Mouse (Mus musculus) liver, embryonic 15.5 days (tissue): ENCODE data around the gene Samd4. TPM values are rescaled to one million over a fixed set of nuclear protein-coding genes. Genes with fewer than 3 reads are reported as not detected.
A peak's percentile ranks its signal among the peaks of the same experiment; 100 is the strongest.

Source experiments
- ATAC-seq: fragments of 200-750 bp; cut with Nextera tagmentation; 2 replicates; pipeline ENCODE4 v1.8.0; 2017; ENCODE audit warnings: moderate number of reproducible peaks, mild to moderate bottlenecking, moderate library complexity; ENCODE audit not compliant: insufficient read depth
- H3K27ac ChIP-seq: fragments of 300-500 bp; sonication (generic); replicated peaks from 2 replicates; pipeline ENCODE4 v1.5.1; 2015; ENCODE audit warnings: mild to moderate bottlenecking, inconsistent platforms
- H3K27me3 ChIP-seq: fragments of 300-500 bp; sonication (generic); 2 replicates; pipeline ENCODE4 v1.6.1; 2015; ENCODE audit warnings: mild to moderate bottlenecking, inconsistent platforms
- H3K36me3 ChIP-seq: fragments of 300-500 bp; sonication (generic); replicated peaks from 2 replicates; pipeline ENCODE4 v1.6.1; 2015; ENCODE audit warnings: moderate library complexity, mild to moderate bottlenecking, inconsistent platforms
- H3K4me1 ChIP-seq: fragments of 300-500 bp; sonication (generic); replicated peaks from 2 replicates; pipeline ENCODE4 v1.6.1; 2015; ENCODE audit warnings: inconsistent platforms
- H3K4me2 ChIP-seq: fragments of 300-500 bp; sonication (generic); 2 replicates; pipeline ENCODE4 v1.6.1; 2015; ENCODE audit warnings: moderate library complexity, mild to moderate bottlenecking, inconsistent platforms
- H3K4me3 ChIP-seq: fragments of 300-500 bp; sonication (generic); replicated peaks from 2 replicates; pipeline ENCODE4 v1.5.1; 2015; ENCODE audit warnings: mild to moderate bottlenecking, inconsistent platforms
- H3K9ac ChIP-seq: fragments of 300-500 bp; sonication (generic); 2 replicates; pipeline ENCODE4 v1.6.1; 2015; ENCODE audit warnings: moderate library complexity, mild to moderate bottlenecking, inconsistent platforms
- H3K9me3 ChIP-seq: fragments of 300-500 bp; sonication (generic); replicated peaks from 2 replicates; pipeline ENCODE4 v1.6.1; 2016; ENCODE audit warnings: inconsistent platforms
- WGBS: fragments of 180-500 bp; shearing (Covaris S2); methylation state at CpG from one replicate; pipeline ENCODE4 v1.1.7; 2015; ENCODE audit warnings: mixed read lengths; ENCODE audit not compliant: insufficient replicate concordance; 5-methylcytosine and 5-hydroxymethylcytosine counted together
- polyA plus RNA-seq: library from polyadenylated mRNA; unstranded; fragments of >200 nt; fragmentation: Nextera tagmentation; extraction: Ambion mirVana; gene quantifications from 2 replicates; pipeline ENCODE4 v1.2.1, GENCODE M21; 2015

Samd4 gene
- polyA plus RNA-seq, 1 experiment from 2014 or later, result 0.59 TPM

DNA sequence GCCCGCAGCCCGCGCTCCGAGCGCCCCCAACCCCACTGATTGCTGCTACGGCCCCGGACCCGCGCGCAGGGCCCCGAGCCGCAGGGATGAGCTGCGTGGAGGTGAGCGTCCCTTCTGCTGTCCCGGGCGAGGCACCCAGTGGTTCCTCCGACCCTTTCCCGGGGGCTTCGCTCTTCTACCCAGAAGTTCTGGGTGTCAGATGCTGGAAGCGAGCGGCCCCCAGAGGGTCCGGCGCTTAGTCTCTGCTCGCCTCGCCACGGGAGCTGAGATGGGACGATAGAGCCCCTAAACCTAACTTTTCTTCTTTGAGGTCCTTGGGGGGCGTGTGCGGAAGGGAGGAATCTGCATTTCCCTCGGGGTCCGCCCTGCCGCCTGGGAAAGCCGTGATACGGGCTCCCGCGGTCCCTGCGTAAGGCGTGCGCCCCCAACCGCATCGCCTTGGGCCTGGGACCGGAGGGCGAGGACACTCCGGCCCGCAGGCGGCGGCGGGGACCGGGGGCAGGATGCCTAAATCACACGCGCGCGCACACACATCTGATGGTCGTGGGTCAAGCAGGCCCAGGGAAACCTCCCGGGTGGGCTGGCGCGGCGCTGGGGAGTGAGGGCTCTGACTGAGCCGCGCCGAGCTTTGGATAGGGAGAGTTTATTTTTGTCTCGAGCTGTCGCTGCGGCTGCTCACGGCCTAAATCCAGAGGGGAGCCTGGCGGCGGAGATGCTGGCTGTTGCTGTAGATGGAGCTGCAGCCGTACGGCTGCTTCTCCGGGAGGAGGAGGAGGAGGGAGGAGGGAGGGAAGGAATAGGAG is 615 bp downstream of the Samd4 start:
- ATAC-seq, result no peak
- Histone ChIP-seq H3K27me3 (peaks cover 85% of the 10 kb centered on the region), H3K9ac (no peak overlapping the region), H3K27ac (0 out of 2 replicates have a peak overlapping the region, but pooled peaks have one; percentile 6), H3K4me3 (peak overlapping the region; percentile 51), H3K36me3 (no peaks in the 10 kb centered on the region), H3K4me1 (peaks cover 14% of the 10 kb centered on the region), H3K4me2 (peak overlapping the region; percentile 70), H3K9me3 (no peaks in the 10 kb centered on the region)
- WGBS, result under 1% methylated on average over 69 of the region's 70 CpGs

DNA sequence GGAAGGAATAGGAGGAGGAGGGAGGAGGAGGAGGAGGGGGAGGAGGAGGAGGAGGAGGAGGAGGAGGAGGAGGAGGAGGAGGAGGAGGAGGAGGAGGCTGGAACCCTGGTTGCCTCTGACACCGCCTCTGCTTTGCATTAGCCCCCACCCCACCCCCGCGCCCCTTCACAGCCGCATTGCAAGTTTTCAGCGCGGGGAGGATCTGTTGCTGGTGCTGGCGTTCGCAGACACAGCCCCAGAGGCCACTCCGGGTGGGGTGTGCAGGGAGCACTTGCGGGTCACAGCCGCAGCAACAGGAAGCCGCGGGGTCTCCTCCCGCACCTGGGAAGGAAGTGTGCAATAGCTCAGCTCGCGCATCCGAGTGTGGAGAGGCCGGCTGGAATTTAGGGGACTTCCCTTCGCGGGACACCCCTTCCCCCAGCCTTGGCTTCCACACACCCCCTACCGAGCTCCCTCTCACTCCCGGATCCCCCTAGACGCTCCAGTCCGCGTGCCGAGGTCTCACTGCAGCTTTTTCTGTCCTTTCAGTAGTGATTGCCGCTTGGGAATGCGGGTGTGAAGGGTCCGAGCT is 1.3 kb downstream of the Samd4 start:
- peaks cover 85% of the 10 kb centered on the region for H3K27me3 ChIP-seq
- H3K4me2 ChIP-seq, result peak overlapping the region; percentile 70
- peaks cover 14% of the 10 kb centered on the region for H3K4me1 ChIP-seq
- no peak overlapping the region; the same call in 1 of the 2 replicates for H3K9ac ChIP-seq
- WGBS, result under 1% methylated on average over 27 of the region's 29 CpGs
- peak overlapping the region; percentile 48 for H3K4me3 ChIP-seq
- no peaks in the 10 kb centered on the region for H3K9me3 ChIP-seq
- H3K27ac ChIP-seq, result no peak overlapping the region
- ATAC-seq, result no peak
- no peaks in the 10 kb centered on the region for H3K36me3 ChIP-seq

DNA sequence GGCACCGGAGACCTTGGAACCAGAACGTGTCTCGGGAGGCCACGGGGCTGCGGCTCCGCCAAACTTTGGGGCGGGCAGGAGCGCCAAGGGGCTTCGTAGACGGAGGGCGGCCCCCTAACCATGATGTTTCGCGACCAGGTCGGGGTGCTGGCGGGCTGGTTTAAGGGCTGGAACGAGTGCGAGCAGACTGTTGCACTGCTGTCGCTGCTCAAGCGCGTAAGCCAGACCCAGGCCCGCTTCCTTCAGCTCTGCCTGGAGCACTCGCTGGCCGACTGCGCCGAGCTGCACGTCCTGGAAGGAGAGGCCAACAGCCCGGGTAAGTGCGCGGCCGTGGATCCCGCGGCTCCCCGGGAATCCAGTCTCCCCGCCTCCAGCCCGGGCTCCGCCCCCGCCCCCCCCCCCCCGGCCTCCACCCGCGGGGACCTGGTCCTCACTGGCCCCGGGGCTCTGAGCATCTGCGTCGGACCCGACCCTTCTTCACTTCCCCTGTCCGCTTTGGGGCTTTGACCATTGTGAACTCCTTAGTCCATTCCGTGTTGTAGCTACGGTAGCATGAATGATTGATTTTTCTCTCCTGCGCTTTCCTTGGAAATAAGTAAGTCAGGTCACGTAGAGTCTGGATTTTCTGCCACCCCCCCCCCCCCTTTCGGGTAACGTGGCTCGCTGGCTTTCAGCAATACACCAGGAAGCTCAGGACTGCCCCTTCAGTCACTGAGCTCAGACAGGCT is 2.2 kb downstream of the Samd4 start:
- H3K9ac ChIP-seq, result no peak overlapping the region
- peak overlapping the region; percentile 48 for H3K4me3 ChIP-seq
- H3K36me3 ChIP-seq, result no peaks in the 10 kb centered on the region
- H3K9me3 ChIP-seq, result no peaks in the 10 kb centered on the region
- WGBS, result under 1% methylated on average over 47 of the region's 52 CpGs
- peak overlapping the region; percentile 70 for H3K4me2 ChIP-seq
- no peak for ATAC-seq
- H3K27ac ChIP-seq, result no peak overlapping the region
- peaks cover 14% of the 10 kb centered on the region for H3K4me1 ChIP-seq
- H3K27me3 ChIP-seq, result peaks cover 82% of the 10 kb centered on the region

DNA sequence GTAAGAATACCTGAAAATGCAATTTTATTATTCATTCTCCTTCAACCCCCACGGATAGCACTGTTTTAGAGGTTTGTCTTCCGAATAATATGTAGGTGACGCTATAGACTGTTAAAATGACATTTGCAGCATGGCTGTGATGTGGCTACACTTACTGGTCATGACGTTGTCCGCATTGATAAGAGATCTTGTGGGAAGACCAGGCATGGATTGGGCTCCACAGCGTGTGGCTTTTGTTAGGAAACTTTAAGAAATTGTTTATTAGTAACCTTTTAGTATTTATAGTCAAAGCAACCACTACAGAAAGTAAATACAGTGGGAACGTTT is 2.7 kb downstream of the Samd4 start:
- WGBS, result 3% methylated on average over 7 of the region's 7 CpGs
- peak overlapping the region; percentile 70 for H3K4me2 ChIP-seq
- H3K9me3 ChIP-seq, result no peaks in the 10 kb centered on the region
- H3K4me1 ChIP-seq, result peaks cover 14% of the 10 kb centered on the region
- peaks cover 79% of the 10 kb centered on the region for H3K27me3 ChIP-seq
- no peak overlapping the region for H3K27ac ChIP-seq
- H3K36me3 ChIP-seq, result no peaks in the 10 kb centered on the region
- no peak for ATAC-seq
- H3K4me3 ChIP-seq, result peak overlapping the region; percentile 48; the same call in 1 of the 2 replicates
- no peak overlapping the region for H3K9ac ChIP-seq

DNA sequence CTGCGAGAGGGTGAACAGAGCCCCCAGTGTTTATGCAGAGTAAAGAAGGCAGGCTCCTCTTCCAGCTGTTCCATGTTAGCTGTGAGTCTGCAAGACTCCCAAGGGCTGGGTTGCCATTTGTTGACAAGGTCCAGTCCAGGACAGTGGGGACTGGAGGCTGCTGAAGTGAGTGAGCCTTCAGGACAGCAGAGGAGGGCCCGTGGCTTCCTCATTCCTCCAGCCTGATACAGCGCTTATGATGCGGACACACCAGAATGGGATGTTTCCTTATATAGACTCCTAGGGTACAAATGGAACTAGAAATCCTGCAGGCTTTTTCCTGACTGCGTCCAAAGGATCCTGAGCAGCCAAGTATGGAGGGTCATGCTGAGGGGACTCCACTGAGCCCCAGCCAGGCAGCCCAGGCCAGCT is 3.2 kb downstream of the Samd4 start:
- Histone ChIP-seq H3K4me1 (peaks cover 14% of the 10 kb centered on the region), H3K27me3 (peaks cover 74% of the 10 kb centered on the region), H3K9ac (no peak overlapping the region), H3K27ac (no peak overlapping the region), H3K4me2 (no peak overlapping the region), H3K9me3 (no peaks in the 10 kb centered on the region), H3K36me3 (no peaks in the 10 kb centered on the region), H3K4me3 (no peak overlapping the region)
- ATAC-seq, result peak; percentile 26; the same call in 1 of the 2 replicates
- WGBS, result 18% methylated on average over 5 of the region's 5 CpGs

DNA sequence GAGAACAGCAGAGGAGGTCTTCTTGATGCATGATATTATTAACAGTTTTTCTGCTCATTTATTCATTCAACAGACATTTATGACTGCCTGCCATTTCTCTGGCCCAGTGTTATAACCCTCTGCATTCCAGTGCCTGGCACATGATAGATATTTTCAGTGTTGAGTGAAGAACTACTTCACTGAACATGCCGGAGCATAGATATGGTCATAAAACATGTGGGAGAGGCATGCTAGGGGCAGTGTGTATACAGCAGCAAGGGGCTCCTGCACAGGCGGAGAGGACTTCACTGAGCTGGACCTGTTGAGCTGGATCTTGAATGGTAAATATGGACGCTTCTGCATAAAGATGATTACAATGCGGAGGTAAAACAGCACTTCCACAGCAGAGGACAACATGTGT is 6.4 kb downstream of the Samd4 start:
- ATAC-seq, result no peak
- no peak overlapping the region for H3K4me2 ChIP-seq
- peaks cover 6% of the 10 kb centered on the region; the same call in 1 of the 2 replicates for H3K4me1 ChIP-seq
- WGBS, result 68% methylated on average over 4 of the region's 4 CpGs
- H3K36me3 ChIP-seq, result no peaks in the 10 kb centered on the region
- no peak overlapping the region for H3K4me3 ChIP-seq
- H3K9me3 ChIP-seq, result no peaks in the 10 kb centered on the region
- H3K27ac ChIP-seq, result no peak overlapping the region
- H3K27me3 ChIP-seq, result peaks cover 42% of the 10 kb centered on the region
- H3K9ac ChIP-seq, result no peak overlapping the region

DNA sequence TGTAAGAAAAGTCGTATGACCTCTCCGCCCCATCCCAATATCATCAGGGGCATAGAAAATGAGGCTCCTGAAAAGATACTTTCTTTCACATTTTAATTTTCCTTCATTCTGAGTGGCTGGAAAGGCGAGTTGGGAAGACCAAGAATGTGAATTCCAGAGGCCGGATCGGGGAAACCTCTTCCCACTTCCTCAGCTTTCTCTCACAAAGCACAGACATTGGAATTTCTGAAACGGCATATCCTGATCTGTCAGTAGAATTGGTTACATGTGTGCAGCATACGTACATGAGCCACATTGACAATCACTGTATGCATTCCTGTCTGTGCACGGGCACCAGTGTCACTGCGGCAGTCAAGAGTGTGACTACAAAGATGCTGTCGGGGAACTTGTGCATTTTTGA is 11.3 kb downstream of the Samd4 start:
- no peak overlapping the region for H3K4me2 ChIP-seq
- 74% methylated on average over 10 of the region's 10 CpGs for WGBS

DNA sequence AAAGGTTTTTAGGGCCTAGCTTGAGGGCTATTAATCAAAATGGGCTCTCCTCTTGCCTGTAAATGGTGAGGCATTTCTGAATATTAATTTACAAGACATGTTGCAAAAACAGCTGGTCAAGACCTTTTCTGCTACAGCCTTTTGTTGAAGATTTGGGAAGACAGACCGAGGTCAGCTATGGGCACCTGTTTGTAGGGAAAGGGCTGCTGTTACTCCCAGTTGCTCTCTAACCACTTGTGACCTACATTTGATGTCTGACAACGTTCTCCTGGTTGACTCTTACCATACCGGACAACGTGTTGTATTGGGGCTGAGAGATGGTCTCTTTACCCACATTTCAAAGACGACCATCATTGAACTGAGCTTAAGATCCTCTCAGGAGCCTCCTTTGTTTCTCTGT is 15.3 kb downstream of the Samd4 start:
- 60% methylated on average over 5 of the region's 5 CpGs for WGBS
- Histone ChIP-seq H3K4me2 (no peak overlapping the region), H3K9me3 (no peaks in the 10 kb centered on the region), H3K4me1 (no peaks in the 10 kb centered on the region), H3K9ac (no peak overlapping the region), H3K27ac (no peak overlapping the region), H3K36me3 (no peaks in the 10 kb centered on the region), H3K27me3 (no peaks in the 10 kb centered on the region), H3K4me3 (no peak overlapping the region)
- ATAC-seq, result no peak

More for the DNA sequence above, 11.3 kb downstream of the Samd4 start:
- ATAC-seq, result no peak
- H3K36me3 ChIP-seq, result no peaks in the 10 kb centered on the region
- H3K9me3 ChIP-seq, result no peaks in the 10 kb centered on the region
- no peak overlapping the region for H3K27ac ChIP-seq
- no peaks in the 10 kb centered on the region for H3K4me1 ChIP-seq
- 0 out of 2 replicates have a peak, but pooled peaks cover 5% of the 10 kb centered on the region for H3K27me3 ChIP-seq
- H3K4me3 ChIP-seq, result no peak overlapping the region
- H3K9ac ChIP-seq, result no peak overlapping the region

DNA sequence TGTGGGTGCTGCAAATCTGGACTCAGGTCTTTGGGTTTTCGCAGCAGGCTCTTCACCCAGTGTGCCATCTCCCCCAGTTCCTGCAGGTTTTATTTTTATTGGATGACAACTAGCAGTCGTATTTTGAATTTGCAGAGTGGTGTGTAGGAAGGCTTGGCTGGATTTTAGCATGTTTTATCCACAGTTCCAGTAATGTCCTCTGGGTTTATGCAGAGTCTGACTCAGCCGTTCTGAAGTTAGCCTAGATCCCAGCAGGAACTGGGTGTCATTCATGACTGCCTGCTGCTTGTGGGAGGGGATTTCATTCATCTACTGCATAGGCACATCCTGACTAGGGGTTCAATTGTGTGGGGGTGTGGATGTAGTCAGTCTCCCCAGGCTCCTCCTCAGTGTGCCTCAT is 16.0 kb downstream of the Samd4 start:
- WGBS, result 51% methylated on average over 3 of the region's 3 CpGs
- H3K27me3 ChIP-seq, result no peaks in the 10 kb centered on the region
- ATAC-seq, result no peak
- H3K4me2 ChIP-seq, result no peak overlapping the region
- H3K4me3 ChIP-seq, result no peak overlapping the region
- H3K9me3 ChIP-seq, result no peaks in the 10 kb centered on the region
- no peaks in the 10 kb centered on the region for H3K36me3 ChIP-seq
- no peak overlapping the region for H3K9ac ChIP-seq
- no peak overlapping the region for H3K27ac ChIP-seq
- no peaks in the 10 kb centered on the region for H3K4me1 ChIP-seq

DNA sequence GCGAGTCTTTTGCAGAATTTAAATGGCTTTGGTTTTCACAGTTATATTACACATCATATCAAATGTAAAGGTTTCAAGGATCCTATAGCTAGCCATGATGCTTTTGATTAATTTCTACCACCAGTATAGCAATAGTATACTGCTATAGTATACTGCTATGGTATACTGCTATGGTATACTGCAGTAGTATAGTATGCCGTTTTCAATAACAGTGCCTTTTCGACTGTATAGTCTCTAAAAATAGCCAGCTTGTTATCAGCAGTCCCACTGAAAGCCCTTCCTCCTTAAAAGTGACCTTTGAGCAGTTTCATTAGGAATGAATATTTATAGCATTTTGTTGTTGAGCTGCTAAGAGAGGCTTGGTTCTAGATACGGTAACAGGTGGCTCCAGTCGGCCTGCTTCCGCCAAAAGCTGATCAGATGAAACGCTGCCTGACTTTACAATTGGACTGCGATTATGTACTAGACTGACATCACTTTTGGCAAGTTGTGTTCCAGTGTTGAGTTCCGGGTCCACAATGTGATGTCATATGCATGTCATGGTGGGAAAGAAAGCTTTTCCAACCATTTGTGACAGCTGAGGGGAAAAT is 19.9 kb downstream of the Samd4 start:
- ATAC-seq, result no peak
- no peaks in the 10 kb centered on the region for H3K4me1 ChIP-seq
- WGBS, result 69% methylated on average over 9 of the region's 9 CpGs
- no peaks in the 10 kb centered on the region for H3K36me3 ChIP-seq
- H3K27me3 ChIP-seq, result no peaks in the 10 kb centered on the region
- H3K9me3 ChIP-seq, result no peaks in the 10 kb centered on the region
- H3K4me2 ChIP-seq, result no peak overlapping the region
- H3K9ac ChIP-seq, result no peak overlapping the region
- H3K27ac ChIP-seq, result no peak overlapping the region
- no peak overlapping the region for H3K4me3 ChIP-seq

DNA sequence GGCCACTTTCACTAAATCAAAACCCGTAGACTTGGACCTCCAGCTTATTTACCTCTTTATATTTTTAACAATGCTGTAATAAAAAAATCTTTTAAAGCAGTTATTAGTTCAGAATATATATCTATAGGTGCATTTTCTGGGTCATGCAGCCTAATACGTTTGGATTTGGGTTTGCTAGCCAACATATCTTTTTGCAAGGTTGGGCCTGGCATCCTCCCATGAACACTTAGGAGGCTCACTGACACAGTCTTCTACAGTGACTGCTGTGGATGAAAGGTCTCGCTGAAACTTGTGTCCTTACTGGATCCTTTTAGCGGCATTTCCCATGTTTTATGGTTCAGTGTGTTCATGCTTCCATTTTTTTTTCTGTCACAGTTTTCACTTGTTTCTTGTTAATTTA is 21.6 kb downstream of the Samd4 start:
- H3K9me3 ChIP-seq, result no peaks in the 10 kb centered on the region
- no peaks in the 10 kb centered on the region for H3K27me3 ChIP-seq
- H3K9ac ChIP-seq, result no peak overlapping the region
- ATAC-seq, result no peak
- no peak overlapping the region for H3K4me3 ChIP-seq
- H3K36me3 ChIP-seq, result no peaks in the 10 kb centered on the region
- no peak overlapping the region for H3K4me2 ChIP-seq
- no peak overlapping the region for H3K27ac ChIP-seq
- 61% methylated on average over 4 of the region's 4 CpGs for WGBS
- H3K4me1 ChIP-seq, result no peaks in the 10 kb centered on the region
